Mouse (Mus musculus) lung, postnatal 14 days (tissue): Measurements from ENCODE around the gene Prps1.
"Not testable (repeated sequence)": the region's sequence is repeated elsewhere in the genome, so short reads cannot be mapped to it uniquely, and the experiment has no call there.

Experiments
- DNase-seq: peaks from one replicate; pipeline ENCODE4 v3.0.0; 2021

Prps1 gene

GRCm38 (mm10) chrX:140501401-140502301 lies 45.2 kb downstream of the Prps1 start:
- no peak for DNase-seq

- peak; percentile 82 for DNase-seq
Measured at GRCm38 (mm10) chrX:140503905-140504304, 47.5 kb downstream of the Prps1 start.

- DNase-seq: peak; percentile 84
Measured at GRCm38 (mm10) chrX:140505497-140506238, 49.3 kb downstream of the Prps1 start.

GRCm38 (mm10) chrX:140506436-140507180 lies 50.2 kb downstream of the Prps1 start:
- DNase-seq: no peak

- DNase-seq: no peak
Measured at GRCm38 (mm10) chrX:140507377-140507776, 51.0 kb downstream of the Prps1 start.

GRCm38 (mm10) chrX:140508791-140509190 lies 52.4 kb downstream of the Prps1 start:
- not testable (repeated sequence) for DNase-seq

DNA sequence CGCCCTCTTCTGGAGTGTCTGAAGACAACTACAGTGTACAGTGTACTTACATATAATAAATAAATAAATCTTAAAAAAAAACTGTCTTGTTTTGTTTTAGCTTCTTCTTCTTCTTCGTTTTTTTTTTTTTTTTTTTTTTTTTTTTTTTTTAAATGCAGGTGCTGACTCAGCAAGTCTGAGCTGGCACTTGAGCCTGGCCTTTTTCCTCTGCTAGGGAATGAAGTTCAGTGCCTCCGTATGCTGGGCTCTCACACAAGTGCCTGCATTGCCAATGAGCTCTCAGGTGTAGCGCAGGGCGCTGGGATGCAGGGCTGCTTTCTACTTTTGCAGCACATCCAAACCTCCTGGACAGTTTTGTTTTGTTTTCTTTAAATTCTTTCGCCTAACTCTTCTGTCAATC lies 53.4 kb downstream of the Prps1 start:
- DNase-seq: no peak

GRCm38 (mm10) chrX:140510696-140511429 lies 54.5 kb downstream of the Prps1 start:
- peak; percentile 73 for DNase-seq

- no peak for DNase-seq
Measured at GRCm38 (mm10) chrX:140511687-140512651, 55.6 kb downstream of the Prps1 start.

DNA sequence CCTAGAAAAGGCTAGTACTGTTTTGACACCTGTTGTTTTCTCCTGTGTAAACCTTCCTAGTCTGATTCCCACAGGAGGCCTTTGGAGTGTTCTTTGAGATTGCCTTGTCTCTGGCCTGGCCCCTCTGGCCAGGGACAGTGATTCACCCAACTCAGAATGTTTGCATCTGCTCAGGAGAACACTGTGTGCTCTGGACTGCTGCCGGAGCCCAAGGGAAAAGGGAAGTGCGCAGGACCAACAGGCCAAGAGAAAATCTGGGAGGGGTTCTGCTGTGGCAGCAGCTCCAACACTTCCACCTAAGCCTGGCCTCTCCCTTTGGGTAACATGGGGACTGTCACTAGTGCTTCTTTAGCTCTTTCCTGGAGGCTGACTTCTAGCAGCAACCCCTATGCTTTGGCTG lies 57.0 kb downstream of the Prps1 start:
- no peak for DNase-seq

- DNase-seq: no peak
Measured at GRCm38 (mm10) chrX:140518351-140518750, 61.9 kb downstream of the Prps1 start.

DNA sequence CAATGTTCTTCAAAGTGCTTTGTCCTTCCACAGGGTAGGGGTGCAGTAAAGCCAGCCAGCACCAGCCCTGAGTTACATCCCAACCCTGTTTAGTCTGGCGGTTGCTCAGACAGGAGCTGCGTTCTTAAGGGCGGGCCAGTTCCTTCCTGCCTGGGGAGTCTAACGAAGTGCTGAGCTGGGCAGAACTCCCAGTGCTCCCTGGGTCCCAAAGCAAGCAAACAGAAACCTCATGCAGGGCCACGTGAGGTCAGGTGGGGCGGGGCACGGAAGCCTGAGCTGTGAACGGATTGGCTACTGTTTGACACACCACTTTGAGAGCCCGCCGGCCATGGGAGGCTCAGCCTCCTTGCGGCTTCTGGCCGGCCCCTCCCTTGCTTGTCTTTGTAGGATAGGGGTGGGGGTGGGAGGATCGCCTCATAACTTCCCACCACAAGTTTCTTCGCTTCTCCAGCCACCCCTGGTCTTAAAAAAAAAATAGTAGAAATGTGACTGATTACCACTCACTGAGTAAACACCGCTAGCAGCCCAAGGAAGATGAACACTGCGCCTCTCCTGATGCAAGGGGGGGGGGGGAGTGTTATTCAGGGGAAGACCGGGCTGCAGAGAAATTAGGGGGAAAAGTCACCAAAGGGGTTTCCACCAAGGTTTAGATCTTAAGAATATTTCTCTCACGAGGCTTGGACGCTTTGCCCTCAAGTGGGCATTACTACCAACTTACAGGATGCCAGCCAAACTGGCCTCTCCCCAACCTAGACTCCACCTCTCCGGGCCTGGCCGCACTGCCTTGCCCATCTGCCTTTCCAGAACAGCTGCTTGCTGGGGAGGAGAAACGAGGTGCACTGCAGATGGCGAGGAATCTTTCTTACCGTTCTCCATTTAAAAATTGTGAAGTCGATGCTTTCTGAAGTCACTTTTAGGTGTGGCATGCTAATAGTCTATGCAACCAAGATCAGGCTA lies 64.0 kb downstream of the Prps1 start:
- DNase-seq: peak; percentile 93

DNA sequence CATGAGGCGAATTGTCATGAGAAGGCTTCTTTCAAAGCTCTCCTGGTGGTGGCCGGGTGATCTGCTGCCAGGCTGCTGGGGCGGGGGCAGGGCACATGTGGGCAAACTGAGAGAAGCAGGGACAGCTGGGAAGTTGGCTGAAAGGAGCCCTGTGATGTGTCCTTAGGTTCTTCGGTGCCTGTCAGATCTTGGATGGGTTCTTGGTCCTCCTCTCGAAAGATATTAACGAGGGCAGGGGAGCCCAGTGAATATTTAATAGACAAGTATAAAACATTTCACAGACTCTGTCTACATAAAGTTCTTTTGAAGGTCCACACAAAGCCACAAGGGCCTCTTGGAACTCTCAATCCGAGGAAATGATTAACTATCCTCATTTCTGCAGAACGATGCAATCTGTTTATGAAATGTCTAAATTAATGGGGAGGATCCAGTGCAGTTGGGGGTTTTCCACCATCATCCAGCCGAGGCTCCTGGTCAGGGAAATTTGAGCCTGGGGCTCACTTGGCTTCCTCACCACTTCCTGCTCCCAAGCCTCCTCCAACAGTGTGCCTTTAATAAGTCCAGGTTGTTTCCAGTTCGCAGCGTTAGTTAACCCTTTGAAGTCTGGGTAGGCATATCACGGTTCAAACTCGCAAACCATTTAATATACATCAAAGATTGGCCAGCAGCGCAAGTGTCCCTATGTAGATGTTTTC lies 65.8 kb downstream of the Prps1 start:
- DNase-seq: no peak

DNA sequence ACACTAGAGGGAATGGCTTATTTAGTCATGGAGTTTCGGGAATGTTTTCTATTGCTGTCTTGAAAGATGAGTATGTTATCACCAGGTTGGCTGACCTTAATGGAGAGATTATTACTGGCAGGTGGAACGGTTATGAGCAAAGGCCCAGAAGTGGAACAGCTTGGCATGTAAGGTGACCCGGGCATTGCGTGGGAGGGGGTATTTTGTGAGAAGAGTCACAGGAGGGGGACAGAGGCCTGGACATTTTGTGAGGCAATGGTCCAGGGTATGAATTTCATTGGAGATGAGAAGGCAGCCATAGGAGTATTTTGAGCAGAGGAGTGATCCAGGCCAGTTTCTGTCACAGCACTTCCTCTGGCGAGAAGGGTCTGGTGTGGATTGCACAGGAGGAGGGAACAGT lies 67.8 kb downstream of the Prps1 start:
- DNase-seq: no peak
